Mouse (Mus musculus) left cerebral cortex, adult 11 months (tissue): ENCODE data around the gene Ly75.
A peak's percentile ranks its signal among the peaks of the same experiment; 100 is the strongest.

Experiments
- DNase-seq: peaks from one replicate; pipeline ENCODE4 v3.0.0; 2022; ENCODE audit warnings: low spot score

Gene Ly75

DNA sequence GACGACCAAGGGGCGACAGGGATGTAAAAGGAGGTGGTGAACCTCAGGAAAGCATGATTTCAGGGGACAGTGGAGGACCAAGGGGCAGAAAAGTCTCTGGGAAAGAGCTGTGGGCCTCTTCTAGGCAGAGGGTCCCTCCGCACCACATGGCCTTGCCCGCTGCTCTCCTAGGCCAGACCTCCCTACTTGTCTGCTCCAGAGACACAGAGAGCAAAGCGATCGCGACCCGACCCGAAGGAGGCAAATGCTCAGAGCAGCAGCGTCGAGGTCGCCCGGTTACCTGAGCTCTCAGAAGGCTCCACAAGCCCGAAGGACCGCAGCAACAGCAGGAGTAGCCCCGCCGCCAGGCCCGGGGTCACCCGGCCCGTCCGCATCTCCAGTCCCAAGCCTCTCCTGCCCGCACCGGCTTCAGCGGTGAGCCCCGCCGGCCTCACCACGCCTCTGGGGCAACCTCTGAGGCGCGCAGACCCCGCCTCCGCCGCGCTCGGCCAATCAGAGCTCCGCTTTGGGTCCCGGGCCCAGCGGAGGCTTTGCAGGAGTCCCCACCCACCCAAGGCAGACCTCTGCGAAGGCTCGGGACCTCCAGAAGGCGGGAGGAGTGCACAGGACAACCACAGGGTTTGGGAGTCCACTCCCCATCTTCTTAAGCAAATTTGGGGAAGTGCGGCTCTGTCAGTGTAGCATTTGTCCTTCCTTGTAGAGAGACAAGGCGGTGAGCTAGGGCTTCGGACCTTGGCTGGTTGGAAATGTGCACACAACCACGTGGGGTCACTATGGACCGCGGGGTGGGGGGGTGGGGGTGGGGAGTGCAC, at the start of gene Ly75:
TSS of gene Ly75 (minus strand) at position 446 of the 812 bp plus-strand sequence.
- DNase-seq, result peak; percentile 12

DNA sequence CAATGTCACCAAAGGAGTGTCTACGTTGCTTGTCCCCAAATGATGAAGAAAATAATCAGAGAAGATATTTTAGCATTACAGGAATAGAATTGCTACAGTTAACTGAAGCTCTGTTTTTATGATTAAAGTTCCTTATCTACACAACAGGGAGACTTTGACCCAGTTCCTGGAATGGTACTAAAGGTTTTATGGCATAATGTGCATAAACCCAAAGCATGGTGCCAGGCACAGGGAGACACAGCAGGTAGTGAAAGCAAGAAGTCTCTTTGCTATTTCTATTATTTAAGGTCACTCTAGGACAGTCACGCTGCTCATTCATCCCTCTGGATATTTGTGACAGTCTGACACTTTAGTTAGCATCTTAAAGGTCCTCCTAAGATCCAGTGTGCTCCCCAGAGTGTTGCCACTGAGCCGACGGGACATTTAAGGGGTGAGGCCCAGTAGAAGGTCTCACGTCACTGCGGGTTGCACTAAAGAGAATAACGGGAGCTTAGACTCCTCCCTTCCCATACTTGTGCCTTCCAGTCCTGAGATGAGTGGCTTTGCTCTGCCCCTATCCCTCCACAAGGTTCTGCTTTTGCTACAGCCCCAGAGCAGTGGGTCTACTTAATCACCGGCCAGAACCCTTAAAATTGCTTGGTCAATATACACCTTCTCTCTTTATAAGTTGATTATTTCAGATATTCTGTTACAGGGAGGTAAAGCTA, 47.4 kb upstream of the Ly75 start:
- no peak for DNase-seq

DNA sequence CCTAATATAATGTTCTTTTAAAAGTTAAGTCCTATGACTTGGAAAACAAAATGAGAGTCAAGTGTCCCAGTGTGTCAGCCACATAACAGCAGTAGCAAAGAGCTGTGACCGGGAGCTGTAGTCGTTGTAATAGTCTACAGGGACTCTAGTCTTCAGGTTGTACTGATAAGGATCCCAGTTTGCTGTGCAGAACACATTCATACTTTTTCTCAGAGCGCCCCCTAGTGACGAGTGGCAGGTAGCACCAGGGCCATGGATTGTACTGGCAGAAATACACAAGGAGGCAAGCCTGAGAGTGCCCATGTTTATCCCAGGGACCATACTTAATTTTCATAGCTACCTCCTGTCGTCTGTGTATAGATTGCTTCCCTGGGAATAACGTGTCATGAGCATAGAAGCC, 35.0 kb upstream of the Ly75 start:
- DNase-seq, result peak; percentile 40

DNA sequence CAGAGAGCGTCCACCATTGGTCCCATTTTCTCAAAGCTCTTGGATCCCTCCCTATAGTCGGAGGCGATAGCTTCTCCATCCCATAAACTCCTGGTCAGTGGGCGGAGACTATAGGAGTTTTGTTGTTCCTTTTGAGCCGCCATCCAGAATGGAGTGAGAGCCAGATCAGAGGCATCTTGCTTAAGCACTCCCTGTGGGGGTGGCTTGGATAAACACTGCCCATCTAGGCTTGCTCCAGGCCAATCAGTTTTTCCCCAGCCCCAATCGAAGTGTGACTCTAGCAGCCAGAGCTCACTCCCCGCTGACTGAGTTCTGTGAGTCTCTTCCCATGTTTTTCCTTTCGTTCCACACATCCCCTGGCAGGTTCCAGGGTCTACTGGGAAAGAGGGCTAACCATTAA, 31.2 kb upstream of the Ly75 start:
- DNase-seq, result no peak

DNA sequence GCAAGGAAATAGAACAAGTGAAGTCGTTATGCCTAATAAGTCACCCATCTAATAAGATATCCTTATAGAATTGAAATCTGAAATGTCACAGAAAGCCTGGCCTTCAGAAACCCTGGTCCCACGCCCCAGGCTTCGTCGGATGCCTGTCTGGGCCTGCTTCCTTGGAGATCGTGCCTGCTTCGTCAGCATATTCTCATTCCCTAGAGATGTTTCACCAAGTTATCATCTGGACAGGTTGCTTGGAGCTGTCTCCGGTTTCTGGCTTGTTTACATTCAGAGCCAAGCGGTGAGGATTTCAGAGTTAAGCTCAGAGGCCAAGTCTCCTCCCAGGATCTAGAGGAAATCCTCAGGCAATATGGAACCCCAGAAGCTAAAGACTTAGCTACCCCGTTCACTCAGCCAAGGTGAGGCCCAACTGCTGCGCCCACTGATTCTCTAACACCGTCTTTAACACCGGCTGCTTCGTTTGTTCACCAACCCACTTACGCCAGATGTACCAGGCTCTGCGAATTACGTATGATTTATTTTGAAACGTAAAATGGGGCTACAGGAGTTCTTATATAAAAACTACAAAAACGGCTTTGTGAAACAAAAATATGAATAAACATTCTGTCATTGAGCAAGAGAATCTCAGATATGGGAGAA, 30.0 kb upstream of the Ly75 start:
- peak; percentile 4 for DNase-seq

DNA sequence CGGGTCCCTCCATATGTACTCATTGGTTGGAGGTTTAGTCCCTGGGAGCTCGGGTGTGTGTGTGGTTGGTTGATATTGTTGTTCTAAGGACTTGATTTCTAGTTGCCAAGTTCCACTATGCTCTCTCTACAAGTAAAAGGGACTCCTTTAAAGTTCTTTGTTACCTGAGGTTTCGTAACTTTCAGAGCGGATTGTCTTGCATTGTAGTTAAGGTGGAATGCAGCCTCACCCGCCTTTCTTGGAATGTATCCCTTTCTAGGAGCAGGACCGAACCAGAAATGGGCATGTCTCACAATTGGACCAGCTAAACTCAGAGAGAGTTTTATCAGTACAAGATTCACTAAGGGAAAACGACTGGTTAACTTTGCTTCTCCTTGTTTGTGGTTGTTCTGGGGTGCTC, 28.1 kb upstream of the Ly75 start:
- no peak for DNase-seq

DNA sequence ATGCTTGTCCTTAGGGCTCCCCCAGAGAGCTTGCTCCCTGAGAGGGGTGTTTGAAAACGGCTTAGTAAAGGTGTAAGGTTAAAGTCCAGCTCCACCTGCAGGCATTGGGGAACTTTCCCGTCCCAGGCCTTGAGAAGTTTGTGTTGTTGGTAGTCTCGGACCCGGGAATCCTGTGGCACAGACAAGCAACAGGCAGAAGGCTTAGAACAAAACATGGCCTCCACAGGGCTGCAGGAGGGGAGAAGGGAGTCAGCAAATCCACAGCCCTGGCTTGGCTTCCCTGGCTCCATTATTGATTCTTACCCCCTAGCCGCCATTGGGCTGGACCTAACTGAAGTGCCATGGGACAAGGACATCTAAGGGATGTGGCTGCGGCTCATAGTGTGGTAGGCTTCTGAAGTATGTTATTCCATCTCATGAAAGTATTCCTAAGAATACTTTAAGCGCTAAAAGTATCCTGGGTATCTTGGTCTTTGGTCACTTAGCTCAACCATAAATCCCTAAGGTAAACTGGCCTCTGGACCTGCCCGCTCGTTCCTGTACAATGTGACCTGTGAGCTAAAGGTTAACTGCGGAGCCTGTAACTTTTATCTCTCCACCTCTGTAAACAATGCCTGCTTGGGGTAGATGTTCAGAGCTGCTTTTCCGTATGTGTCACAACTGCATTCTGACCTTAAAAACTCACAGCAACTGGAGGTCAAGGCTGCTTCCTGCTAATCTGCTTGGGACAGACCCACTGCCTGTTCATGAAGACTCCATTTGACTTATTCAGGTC, 27.1 kb upstream of the Ly75 start:
- DNase-seq, result no peak

DNA sequence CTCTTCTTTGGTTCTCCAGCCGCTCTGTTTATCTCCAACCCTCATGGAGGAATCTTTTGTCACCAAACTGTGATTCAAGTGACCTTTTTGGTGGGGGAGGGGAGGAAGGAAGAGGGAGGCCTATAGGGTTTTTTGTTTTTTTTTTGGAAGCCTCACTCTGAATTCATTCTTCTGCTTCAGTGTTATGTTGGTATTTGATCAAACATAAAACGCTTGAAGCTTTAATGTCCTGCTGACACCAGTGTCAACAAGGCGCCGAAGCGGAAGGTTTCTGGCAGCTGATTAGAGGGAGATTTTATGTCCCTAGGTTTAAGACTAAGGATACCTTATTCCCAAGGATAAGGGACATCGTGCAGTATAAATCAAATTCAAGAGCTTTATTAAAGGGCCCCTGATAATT, 26.1 kb upstream of the Ly75 start:
- no peak for DNase-seq

DNA sequence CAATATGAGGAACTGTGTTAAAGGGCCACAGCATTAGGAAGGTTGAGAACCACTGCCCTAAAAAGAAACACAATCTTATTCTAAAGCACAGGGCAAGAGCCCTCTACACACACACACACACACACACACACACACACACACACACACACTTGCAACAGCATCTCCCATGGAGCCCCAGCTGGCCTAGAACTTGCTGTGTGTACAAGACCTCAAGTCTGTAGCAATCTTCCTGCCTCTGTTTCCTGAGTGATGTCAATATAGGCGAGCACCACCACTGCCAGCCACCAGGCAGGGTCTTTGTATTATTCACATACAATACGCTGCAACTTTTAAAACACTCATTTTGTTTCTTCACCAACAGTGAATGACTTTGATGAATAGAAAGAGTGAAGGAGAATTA, 24.3 kb upstream of the Ly75 start:
- no peak for DNase-seq

DNA sequence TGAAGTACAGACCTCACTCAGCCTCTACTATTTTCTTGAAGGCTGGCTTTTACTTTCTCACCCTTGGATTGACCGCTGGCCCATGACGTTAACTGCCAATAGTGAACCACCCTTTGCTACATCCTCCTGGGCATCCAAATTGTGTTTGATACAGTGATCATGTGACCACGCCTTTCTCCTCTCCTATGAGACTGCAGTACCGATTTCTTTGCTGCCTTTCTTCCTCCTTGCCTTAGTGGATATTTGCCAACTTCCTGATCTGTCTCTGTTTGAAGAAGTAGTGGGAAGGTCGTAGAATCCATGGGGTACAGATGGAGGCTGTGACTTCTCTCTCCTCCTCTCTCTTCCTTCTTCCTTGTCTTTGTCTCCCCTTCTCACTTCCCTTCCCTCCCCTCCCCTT, 22.3 kb upstream of the Ly75 start:
- DNase-seq, result no peak

DNA sequence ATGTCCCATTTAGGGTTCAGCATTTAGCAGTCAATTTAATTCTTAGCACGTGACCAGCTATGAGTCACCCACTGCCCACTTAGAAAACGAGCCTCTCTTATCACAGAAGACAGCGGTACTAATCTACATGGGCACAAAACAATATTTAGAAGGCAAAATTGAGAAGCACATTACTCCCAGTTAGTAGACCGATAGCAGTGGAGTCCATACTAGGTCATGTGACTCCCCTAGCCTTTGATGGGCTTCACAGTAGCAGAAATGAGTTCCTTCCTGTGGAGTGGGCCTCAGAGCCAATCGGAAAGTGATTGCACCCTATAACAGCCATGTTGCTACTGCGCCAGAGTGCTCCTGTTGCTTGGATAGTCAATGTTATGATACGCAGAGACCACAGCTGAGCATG, 21.7 kb upstream of the Ly75 start:
- no peak for DNase-seq

DNA sequence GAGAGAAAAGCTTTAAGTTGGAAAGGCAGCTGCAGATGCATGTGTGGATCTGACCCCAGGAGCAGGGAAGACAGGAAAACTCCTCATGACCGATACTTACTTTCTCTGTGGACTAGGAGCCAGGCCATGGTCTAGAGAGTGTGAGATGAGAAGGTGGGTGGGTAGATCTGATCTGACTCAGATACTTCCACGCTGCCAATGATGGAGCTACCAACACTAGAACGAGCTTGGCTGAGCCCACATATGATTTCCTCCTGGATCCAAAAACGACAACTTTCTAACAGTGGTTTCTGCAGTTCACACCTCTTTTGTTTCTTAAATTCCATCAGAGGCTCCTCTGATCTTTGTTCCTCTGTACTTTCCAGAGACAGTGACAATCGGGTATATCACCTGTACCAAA, 18.6 kb upstream of the Ly75 start:
- no peak for DNase-seq

DNA sequence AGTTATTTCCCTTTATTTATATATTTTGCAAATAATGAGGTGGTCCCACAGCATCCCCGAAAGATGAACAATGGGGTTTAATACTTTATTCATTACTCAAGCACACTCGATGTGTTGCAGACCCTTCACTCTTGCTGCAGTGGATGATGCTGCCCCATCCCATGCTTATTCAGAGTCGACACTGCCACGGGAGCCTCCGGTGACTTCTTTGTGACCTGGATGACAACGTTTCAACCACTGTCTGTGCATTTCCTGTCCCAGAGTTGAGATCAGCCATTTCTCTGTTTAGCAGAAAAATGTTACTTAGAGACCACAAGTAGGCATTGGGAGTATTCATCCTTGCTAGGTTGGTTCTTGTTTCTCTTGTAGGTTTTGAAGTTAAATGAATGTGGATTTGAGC, 10.7 kb upstream of the Ly75 start:
- no peak for DNase-seq

DNA sequence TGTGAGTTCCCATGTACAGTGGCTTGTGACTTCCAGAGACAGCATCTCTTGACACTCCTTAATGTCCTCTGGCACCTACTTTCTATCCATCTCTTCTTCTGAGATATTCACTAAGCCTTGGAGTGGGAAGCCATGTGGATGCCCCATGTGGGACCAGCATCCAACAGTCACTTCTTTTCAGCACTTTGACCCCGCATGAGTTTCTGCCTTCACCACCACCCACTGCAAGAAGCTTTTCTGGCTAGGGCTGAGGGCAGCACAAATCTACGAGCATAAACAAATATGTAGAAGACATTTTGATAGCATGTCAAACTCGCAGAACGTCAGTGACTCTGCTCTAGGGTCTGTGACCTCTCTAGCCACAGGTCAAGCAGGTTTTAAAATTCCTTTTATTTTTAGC, 9.2 kb upstream of the Ly75 start:
- no peak for DNase-seq

DNA sequence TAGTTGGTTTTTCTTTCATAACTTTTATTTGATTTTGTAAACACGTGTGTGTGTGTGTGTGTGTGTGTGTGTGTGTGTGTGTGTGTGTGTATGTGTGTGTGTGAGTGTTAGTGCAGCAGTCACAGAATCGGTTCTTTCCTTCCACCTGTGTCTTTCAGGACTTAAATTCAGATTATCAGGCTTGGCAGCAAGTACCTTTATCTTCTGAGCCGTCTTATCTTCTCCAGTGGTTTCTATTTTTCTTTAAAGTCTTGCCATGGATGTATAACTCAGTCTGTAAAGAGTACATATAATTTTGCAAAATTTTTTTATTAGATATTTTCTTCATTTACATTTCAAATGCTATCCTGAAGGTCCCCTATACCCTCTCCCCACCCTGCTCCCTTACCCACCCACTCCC, 4.3 kb upstream of the Ly75 start:
- DNase-seq, result no peak

DNA sequence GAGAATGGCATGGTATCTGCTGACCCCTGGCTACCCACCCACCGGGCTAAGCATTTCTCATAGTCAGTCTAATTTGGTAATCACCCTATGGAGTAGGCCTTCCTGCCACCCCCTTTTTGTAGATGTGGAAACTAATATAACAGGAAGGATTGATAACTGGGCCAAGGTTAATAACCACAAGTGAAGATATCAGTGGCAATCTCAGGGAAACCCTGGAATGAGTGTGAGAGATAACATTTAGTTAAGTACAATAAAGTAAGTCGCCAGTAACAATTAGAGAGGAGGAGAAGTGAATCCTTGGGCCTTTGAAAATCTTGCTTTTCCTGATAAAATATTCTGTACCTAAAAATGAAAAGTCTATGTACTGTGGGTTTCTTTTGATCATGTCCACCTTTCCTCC, 3.7 kb upstream of the Ly75 start:
- no peak for DNase-seq

DNA sequence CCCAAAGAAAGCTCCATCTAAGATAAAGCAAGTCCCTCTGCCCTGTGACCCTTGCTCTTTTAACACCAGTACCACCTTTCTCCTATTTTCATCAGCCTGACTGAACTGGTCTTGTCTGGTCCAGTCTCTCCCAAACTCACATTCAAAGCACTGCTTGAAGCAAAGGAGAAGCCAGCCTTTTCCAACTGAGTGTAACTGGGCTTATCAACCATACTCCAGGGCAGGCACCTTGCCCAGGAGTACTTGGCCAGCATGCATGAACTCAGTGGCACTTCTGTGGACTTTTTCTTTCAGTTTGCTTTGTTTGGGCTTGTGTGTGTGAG, 1.6 kb upstream of the Ly75 start:
- DNase-seq, result no peak

DNA sequence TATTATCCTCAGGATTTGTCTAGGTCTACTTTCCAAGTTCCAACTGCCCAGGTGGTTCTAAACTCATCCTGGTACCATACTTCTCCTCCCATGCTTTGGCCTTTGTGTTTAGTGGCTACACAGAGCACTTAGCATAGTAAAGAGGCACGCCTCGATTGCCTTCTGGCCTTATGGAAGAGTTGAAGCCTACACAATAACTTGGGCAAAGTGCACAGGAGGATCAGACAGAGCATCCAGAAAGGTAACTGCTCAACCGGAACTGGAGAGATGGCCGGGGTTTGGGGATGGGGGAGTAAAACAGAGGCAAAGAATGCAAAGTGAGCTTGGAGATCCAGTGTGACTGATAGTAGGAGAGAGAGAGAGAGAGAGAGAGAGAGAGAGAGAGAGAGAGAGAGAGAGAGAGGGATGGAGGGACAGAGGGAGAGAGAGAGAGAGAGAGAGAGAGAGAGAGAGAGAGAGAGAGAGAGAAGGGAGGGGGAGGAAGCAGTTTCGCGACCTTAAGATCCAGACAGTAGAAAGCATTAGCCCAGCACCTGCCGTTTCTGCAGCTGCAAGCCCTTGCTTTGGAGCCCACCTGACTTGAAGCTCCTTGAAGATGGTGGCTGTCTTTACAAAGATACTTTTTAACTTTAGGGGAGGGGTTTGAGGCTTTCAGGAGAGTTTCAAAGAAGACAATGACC, 1.1 kb upstream of the Ly75 start:
- no peak for DNase-seq

DNA sequence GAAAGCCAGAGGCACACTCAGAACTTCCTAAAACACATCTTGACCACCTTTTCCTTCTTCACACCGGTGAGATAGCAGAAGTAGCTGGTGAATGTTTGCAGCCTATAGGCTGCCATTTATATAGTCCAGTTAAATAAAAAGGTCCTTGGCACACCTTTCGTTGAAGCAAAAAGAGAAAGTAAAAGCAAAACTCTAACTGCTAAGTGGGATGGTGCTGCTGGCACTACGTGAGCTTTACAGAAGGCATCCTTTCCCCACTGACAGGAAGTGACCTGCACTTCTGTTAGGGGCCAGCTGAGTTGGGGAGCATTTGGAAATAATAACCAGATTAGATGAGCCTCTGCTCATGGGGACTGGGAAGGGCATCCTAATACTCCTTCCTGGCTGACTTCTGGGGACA, 757 bp downstream of the Ly75 start:
- DNase-seq, result no peak

DNA sequence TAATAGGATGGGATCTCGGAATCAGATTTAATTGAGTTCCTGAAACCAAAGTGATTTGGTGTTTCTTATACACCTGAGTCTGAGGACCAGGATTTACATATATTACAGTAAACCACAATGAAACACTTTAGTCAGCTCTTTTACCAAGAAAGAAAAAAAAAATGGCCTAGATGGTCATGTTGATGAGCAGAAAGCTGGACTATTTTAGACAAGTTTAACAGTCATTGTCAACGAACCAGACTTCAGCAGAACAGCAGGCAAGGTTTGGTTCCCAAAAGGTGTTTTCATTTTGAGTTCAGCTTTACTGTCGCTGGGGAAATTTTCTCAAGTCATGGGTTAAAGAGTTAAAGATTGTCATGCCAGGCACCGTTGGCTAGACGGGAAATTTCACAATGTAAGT, 5.8 kb downstream of the Ly75 start:
- no peak for DNase-seq

DNA sequence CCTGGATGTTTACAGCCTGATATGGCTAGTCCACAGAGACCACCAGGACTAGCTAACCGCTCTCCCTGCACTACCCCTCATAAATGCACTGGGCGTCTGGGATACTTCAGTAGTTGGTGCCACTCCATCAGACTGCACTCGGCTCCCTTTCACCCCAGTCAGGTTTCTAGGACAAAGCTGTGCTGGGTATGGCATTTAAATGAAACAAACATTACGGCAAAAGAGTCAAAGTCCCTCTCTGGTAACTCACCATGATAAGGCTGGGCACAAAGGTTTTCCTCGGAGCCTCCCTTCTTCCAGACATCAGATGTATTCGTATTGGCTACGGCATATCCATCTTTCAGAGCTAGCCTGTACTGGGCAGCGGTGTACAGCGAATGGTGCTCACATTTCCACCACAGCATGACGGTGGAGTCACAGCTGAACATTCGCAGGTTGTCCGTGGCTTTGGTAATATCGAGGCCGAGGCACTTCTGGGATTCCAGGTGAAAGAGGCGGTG, 7.4 kb downstream of the Ly75 start:
- DNase-seq, result no peak

DNA sequence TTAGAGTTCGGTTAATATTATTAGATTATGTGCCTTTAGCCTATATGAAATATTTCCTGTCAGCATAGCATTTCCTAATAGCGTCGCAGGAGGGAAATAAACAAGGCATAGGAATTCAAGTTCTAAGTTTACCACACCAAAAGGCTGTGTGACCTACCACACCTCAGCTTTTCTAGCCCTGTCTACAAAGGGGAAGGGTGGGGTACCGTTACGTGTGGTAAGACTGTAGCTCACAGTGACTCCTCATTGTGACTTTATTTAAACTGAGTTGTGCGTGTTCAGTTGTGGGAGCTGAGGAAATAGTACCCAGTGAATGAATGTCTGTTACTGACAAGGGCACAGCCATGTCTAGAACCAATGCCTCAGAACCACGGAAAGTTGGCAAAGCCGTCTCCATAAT, 8.0 kb downstream of the Ly75 start:
- no peak for DNase-seq
